In the genomic region with DNA sequence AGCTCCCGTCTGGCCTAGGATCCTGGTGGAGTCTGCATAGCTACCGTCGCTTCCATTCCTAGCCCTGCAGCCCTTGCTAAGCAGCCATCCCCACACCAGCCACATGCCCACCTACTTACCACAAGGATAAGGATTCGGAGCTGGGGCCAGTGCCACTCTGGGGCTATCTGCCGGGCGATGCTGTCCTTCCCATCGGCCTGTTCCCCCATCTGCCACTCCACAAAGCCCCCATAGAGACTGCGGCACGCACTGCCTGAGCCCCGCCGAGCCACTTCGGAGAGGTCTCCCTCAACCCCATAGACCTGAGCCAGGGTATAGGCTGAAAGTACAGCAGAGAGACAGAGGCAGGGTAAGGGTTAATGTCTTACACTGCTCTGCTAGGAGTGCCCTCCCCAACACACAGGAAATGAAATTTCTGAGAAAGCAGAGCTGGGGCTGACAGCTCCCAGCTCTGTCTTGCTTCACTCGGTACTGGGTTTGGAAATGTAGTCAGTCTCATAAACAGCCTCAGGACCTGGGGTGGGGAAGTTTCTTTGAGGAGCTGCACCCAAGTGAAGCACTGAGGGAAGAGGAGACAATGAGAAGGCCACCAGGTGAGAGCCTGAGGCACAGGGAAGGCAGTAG, we compare ENCODE assay signal across 10 mouse cellular contexts. TPM values are rescaled to one million over a fixed set of nuclear protein-coding genes. Genes with fewer than 3 reads are reported as not detected.
DNase-seq lines count a peak whose midpoint lies in the region; ATAC-seq and TF ChIP-seq lines count a peak whose summit lies in the region.
"Had no signal": no experiment of that assay in that cellular context is flagged by ENCODE, and none has a peak within 500 bp of the region (broad histone marks: within the 10 kb centered on the region; RNA-seq: fewer than 3 reads in every experiment).

No protein-coding gene starts in this region.

- ATAC-seq in common myeloid progenitor, adult 5-6 weeks (replicated peaks; ENCODE audit: low read depth, poor library complexity, severe bottlenecking): 0 out of 2 replicates have a peak, but pooled peaks have one; percentile 6
- ATAC-seq in limb, embryonic 15.5 days (ENCODE audit: insufficient number of reproducible peaks, low FRiP score, low TSS enrichment, low read depth): no peak
- ATAC-seq in stomach, embryonic 15.5 days (ENCODE audit: insufficient read depth, low FRiP score, low read depth): no peak

- no peak overlapping the region for H3K9ac ChIP-seq in limb, embryonic 15.5 days
- H3K9ac ChIP-seq in stomach, embryonic 15.5 days: no peak overlapping the region
- H3K9ac ChIP-seq: hindbrain, embryonic 13.5 days had no signal

- peak overlapping the region; percentile 1 for H3K4me3 ChIP-seq in lung, adult 2 months (replicated peaks; ENCODE audit: extremely low read depth, low read depth, low read length)
- no peak overlapping the region for H3K4me3 ChIP-seq in limb, embryonic 15.5 days
- H3K4me3 ChIP-seq in stomach, embryonic 15.5 days (replicated peaks): peak overlapping the region; percentile 2; the same call in 1 of the 2 replicates
- H3K4me3 ChIP-seq: hindbrain, embryonic 13.5 days had no signal

- no peaks in the 10 kb centered on the region for H3K9me3 ChIP-seq in limb, embryonic 15.5 days
- H3K9me3 ChIP-seq in stomach, embryonic 15.5 days: no peaks in the 10 kb centered on the region
- H3K9me3 ChIP-seq: hindbrain, embryonic 13.5 days had no signal

- H3K27ac ChIP-seq in limb, embryonic 15.5 days: peak overlapping the region; percentile 17; the same call in 1 of the 2 replicates
- peak overlapping the region; percentile 67 for H3K27ac ChIP-seq in stomach, embryonic 15.5 days
- H3K27ac ChIP-seq: hindbrain, embryonic 13.5 days had no signal

- DNase-seq in lung, adult 2 months: no peak
- no peak for DNase-seq in lung, postnatal 25 days (ENCODE audit: low spot score)
- DNase-seq in adrenal gland, postnatal 4 days (ENCODE audit: low spot score in 2 of 2): no peak
- DNase-seq in kidney, adult 8-10 months: no peak
- DNase-seq: cerebellum, adult 2 months had no signal

- H3K27me3 ChIP-seq in limb, embryonic 15.5 days: no peaks in the 10 kb centered on the region
- no peaks in the 10 kb centered on the region for H3K27me3 ChIP-seq in stomach, embryonic 15.5 days (replicated peaks)

- H3K4me2 ChIP-seq in limb, embryonic 15.5 days: no peak overlapping the region
- 0 out of 2 replicates have a peak overlapping the region, but pooled peaks have one; percentile 6 for H3K4me2 ChIP-seq in stomach, embryonic 15.5 days
- H3K4me2 ChIP-seq: hindbrain, embryonic 13.5 days had no signal

- TF ChIP-seq CTCF in lung, adult 2 months (IDR thresholded peaks at IDR 0.05; ENCODE audit: insufficient read depth, low read length): no peak

- H3K36me3 ChIP-seq in limb, embryonic 15.5 days: peaks cover 57% of the 10 kb centered on the region
- peaks cover 17% of the 10 kb centered on the region; the same call in 1 of the 2 replicates for H3K36me3 ChIP-seq in stomach, embryonic 15.5 days

- no peak for TF ChIP-seq POLR2A in lung, adult 2 months (IDR thresholded peaks at IDR 0.05; ENCODE audit: borderline replicate concordance, extremely low read depth, low read depth, low read length)

- H3K4me1 ChIP-seq in lung, adult 2 months (ENCODE audit: control insufficient read depth, insufficient read depth, low read length): peaks cover 8% of the 10 kb centered on the region
- peaks cover 19% of the 10 kb centered on the region for H3K4me1 ChIP-seq in limb, embryonic 15.5 days
- H3K4me1 ChIP-seq in stomach, embryonic 15.5 days: peaks cover 10% of the 10 kb centered on the region

- 85% methylated on average over 13 of the region's 13 CpGs for WGBS in lung, adult 2 months
- 86% methylated on average over 13 of the region's 13 CpGs for WGBS in limb, embryonic 15.5 days
- WGBS in stomach, embryonic 15.5 days: 79% methylated on average over 13 of the region's 13 CpGs

RNA-seq across cellular contexts. Expression of a gene that starts 5.1 kb away (rescaled TPM):
- 294 and 407 TPM in 2 replicates for polyA plus RNA-seq in lung, adult 2 months (2012; rRNA removed)
- 42.2 and 44.6 TPM in 2 replicates for total RNA-seq in common myeloid progenitor, adult 5-6 weeks (2017)
- 183 and 190 TPM in 2 replicates for polyA plus RNA-seq in limb, embryonic 15.5 days (2015; fragmentation: Nextera tagmentation; extraction: Ambion mirVana)
- 238 and 267 TPM in 2 replicates for polyA plus RNA-seq in stomach, embryonic 15.5 days (2015; fragmentation: Nextera tagmentation; extraction: Ambion mirVana)
- total RNA-seq in adrenal gland, postnatal 4 days (2021): 10 to 100 TPM; 49.9 to 76.7 TPM

RNA-seq across cellular contexts. Expression of a gene that starts 5.4 kb away (rescaled TPM):
- polyA plus RNA-seq in lung, adult 2 months (2012; rRNA removed): 27.4 and 31.9 TPM in 2 replicates
- 1.2 and 3.2 TPM in 2 replicates for total RNA-seq in common myeloid progenitor, adult 5-6 weeks (2017)
- 36.8 and 37.3 TPM in 2 replicates for polyA plus RNA-seq in limb, embryonic 15.5 days (2015; fragmentation: Nextera tagmentation; extraction: Ambion mirVana)
- 38.7 and 43.7 TPM in 2 replicates for polyA plus RNA-seq in stomach, embryonic 15.5 days (2015; fragmentation: Nextera tagmentation; extraction: Ambion mirVana)
- 10 to 100 TPM in 1 of 2 experiments, 1 to 10 TPM in 1; 9.1 to 11.5 TPM for total RNA-seq in adrenal gland, postnatal 4 days (2021)

RNA-seq across cellular contexts. Expression of a gene that starts 16.0 kb away (rescaled TPM):
- 0.18 and 0.62 TPM in 2 replicates for polyA plus RNA-seq in lung, adult 2 months (2012; rRNA removed)
- 0.96 TPM in 1 of 2 replicates, not detected in the other for total RNA-seq in common myeloid progenitor, adult 5-6 weeks (2017)
- polyA plus RNA-seq in limb, embryonic 15.5 days (2015; fragmentation: Nextera tagmentation; extraction: Ambion mirVana): 0.22 TPM in 1 of 2 replicates, not detected in the other
- polyA plus RNA-seq in stomach, embryonic 15.5 days (2015; fragmentation: Nextera tagmentation; extraction: Ambion mirVana): not detected in 2 replicates
- total RNA-seq in adrenal gland, postnatal 4 days (2021): not detected
- total RNA-seq: left cerebral cortex, adult 8-10 months had no signal
- polyA plus RNA-seq: hindbrain, embryonic 13.5 days had no signal

RNA-seq across cellular contexts. Expression of a gene that starts 22.7 kb away (rescaled TPM):
- polyA plus RNA-seq in lung, adult 2 months (2012; rRNA removed): 1.4 and 1.5 TPM in 2 replicates
- not detected in 2 replicates for total RNA-seq in common myeloid progenitor, adult 5-6 weeks (2017)
- 0.84 and 3.3 TPM in 2 replicates for polyA plus RNA-seq in limb, embryonic 15.5 days (2015; fragmentation: Nextera tagmentation; extraction: Ambion mirVana)
- 0.31 and 0.70 TPM in 2 replicates for polyA plus RNA-seq in stomach, embryonic 15.5 days (2015; fragmentation: Nextera tagmentation; extraction: Ambion mirVana)
- total RNA-seq in adrenal gland, postnatal 4 days (2021): under 1 TPM; 0.42 to 0.56 TPM
- polyA plus RNA-seq: hindbrain, embryonic 13.5 days had no signal

RNA-seq across cellular contexts. Expression of a gene that starts 38.0 kb away (rescaled TPM):
- 83.8 and 93.2 TPM in 2 replicates for polyA plus RNA-seq in lung, adult 2 months (2012; rRNA removed)
- 28.9 and 31.6 TPM in 2 replicates for total RNA-seq in common myeloid progenitor, adult 5-6 weeks (2017)
- 49.4 and 51.0 TPM in 2 replicates for polyA plus RNA-seq in limb, embryonic 15.5 days (2015; fragmentation: Nextera tagmentation; extraction: Ambion mirVana)
- polyA plus RNA-seq in stomach, embryonic 15.5 days (2015; fragmentation: Nextera tagmentation; extraction: Ambion mirVana): 35.1 and 38.5 TPM in 2 replicates
- total RNA-seq in adrenal gland, postnatal 4 days (2021): 10 to 100 TPM; 47.5 to 53.7 TPM
